Mouse (Mus musculus) liver, embryonic 14.5 days (tissue): ENCODE results near the gene Atf4. TPM values are rescaled to one million over a fixed set of nuclear protein-coding genes. Genes with fewer than 3 reads are reported as not detected.

Experiments used
- ATAC-seq: fragments of 200-750 bp; cut with Nextera tagmentation; 2 replicates; pipeline ENCODE4 v1.8.0; 2017; ENCODE audit warnings: moderate number of reproducible peaks, mild to moderate bottlenecking, moderate library complexity; ENCODE audit not compliant: insufficient read depth
- DNase-seq, 3 experiments: peaks; one replicate each; pipeline ENCODE4 v3.0.0-alpha.2; 2012 to 2013; ENCODE audit warnings: low read depth in 3 of 3, low spot score in 3 of 3
- H3K27ac ChIP-seq: fragments of 300-500 bp; sonication (generic); 2 replicates; pipeline ENCODE4 v1.5.1; 2014; ENCODE audit warnings: moderate library complexity, mild to moderate bottlenecking, control low read depth, inconsistent platforms
- H3K27me3 ChIP-seq: fragments of 300-500 bp; sonication (generic); 2 replicates; pipeline ENCODE4 v1.6.1; 2014; ENCODE audit warnings: mild to moderate bottlenecking, low read length, moderate library complexity; ENCODE audit not compliant: control insufficient read depth, insufficient read depth
- H3K36me3 ChIP-seq: fragments of 300-500 bp; sonication (generic); replicated peaks from 2 replicates; pipeline ENCODE4 v1.6.1; 2014; ENCODE audit warnings: low read depth; ENCODE audit not compliant: control insufficient read depth, insufficient read depth
- H3K4me1 ChIP-seq, 2 experiments: fragments of 200-500 bp in 1 of 2; fragments of 300-500 bp in 1 of 2; sonication (generic) in 1 of 2; replicated peaks; 2 replicates each; pipeline ENCODE4 v1.6.1; 2012 to 2014; ENCODE audit warnings: antibody characterized with exemption in 1 of 2, inconsistent platforms in 1 of 2, low read length in 1 of 2; ENCODE audit not compliant: control insufficient read depth in 2 of 2, insufficient read depth in 2 of 2
- H3K4me2 ChIP-seq: fragments of 300-500 bp; sonication (generic); 2 replicates; pipeline ENCODE4 v1.6.1; 2014; ENCODE audit warnings: low read depth, mild to moderate bottlenecking, control low read depth, moderate library complexity
- H3K4me3 ChIP-seq, 2 experiments: fragments of 200-500 bp in 1 of 2; fragments of 300-500 bp in 1 of 2; sonication (generic) in 1 of 2; 2 replicates each; pipeline ENCODE4 v1.5.1; 2012 to 2014; ENCODE audit warnings: low read depth in 2 of 2, low read length in 2 of 2, mild to moderate bottlenecking in 2 of 2, control low read depth in 1 of 2, inconsistent platforms in 1 of 2, moderate library complexity in 1 of 2; ENCODE audit not compliant: insufficient read depth in 1 of 2
- H3K9ac ChIP-seq: fragments of 300-500 bp; sonication (generic); replicated peaks from 2 replicates; pipeline ENCODE4 v1.6.1; 2014; ENCODE audit warnings: mild to moderate bottlenecking, control low read depth, moderate library complexity
- H3K9me3 ChIP-seq: fragments of 300-500 bp; sonication (generic); 2 replicates; pipeline ENCODE4 v1.6.1; 2016; ENCODE audit warnings: low read length, mixed read lengths; ENCODE audit not compliant: control insufficient read depth
- CTCF ChIP-seq: IDR thresholded peaks from 2 replicates; pipeline ENCODE4 v1.5.1; 2016; ENCODE audit warnings: antibody characterized with exemption, low read depth, control low read depth
- EP300 ChIP-seq: IDR thresholded peaks from 2 replicates; pipeline ENCODE4 v1.6.1; 2016; ENCODE audit warnings: antibody characterized with exemption, low read depth
- WGBS: fragments of 180-500 bp; shearing (Covaris S2); extraction: QIAGEN DNeasy Blood & Tissue Kit; methylation state at CpG from one replicate; pipeline ENCODE4 v1.1.7; 2014; ENCODE audit not compliant: insufficient replicate concordance; 5-methylcytosine and 5-hydroxymethylcytosine counted together
- polyA plus RNA-seq, 2 experiments: library from polyadenylated mRNA; depleted of rRNA in 1 of 2; stranded (reverse) in 1 of 2; unstranded in 1 of 2; fragments of >200 nt; fragmentation: Nextera tagmentation in 1 of 2; extraction: Ambion mirVana in 1 of 2; gene quantifications; 2 replicates each; pipeline versions ENCODE4 v1.2.1 to v1.2.3; 2012 to 2014

Atf4 gene
- polyA plus RNA-seq, 2 experiments: 108 to 246 TPM

GRCm38 (mm10) chr15:80280646-80281045, 25.7 kb downstream of the Atf4 start:
- H3K9me3 ChIP-seq: no peaks in the 10 kb centered on the region
- DNase-seq: peak in 1 of 3 experiments; percentile 30

GRCm38 (mm10) chr15:80286851-80287415, 31.9 kb downstream of the Atf4 start, which contains the start of gene Cacna1i:
Gene Cacna1i (plus strand): TSS chr15:80287238.
- H3K9ac ChIP-seq: no peak within 1 kb of the TSS
- peaks cover 46% of the 10 kb centered on the region for H3K27me3 ChIP-seq
- WGBS: 3% methylated on average over 48 of the region's 50 CpGs
- TF ChIP-seq EP300: no peak
- TF ChIP-seq CTCF: no peak
- no peaks in the 10 kb centered on the region for H3K9me3 ChIP-seq
- no peak for ATAC-seq
- DNase-seq: no peak
- H3K27ac ChIP-seq: no peak within 1 kb of the TSS
- no peaks in the 10 kb centered on the region for H3K36me3 ChIP-seq
- no peak within 1 kb of the TSS for H3K4me3 ChIP-seq
- H3K4me1 ChIP-seq: no peaks in the 10 kb centered on the region
- no peak within 1 kb of the TSS for H3K4me2 ChIP-seq

More at GRCm38 (mm10) chr15:80280646-80281045, 25.7 kb downstream of the Atf4 start:
- no peaks in the 10 kb centered on the region for H3K36me3 ChIP-seq
- no peak overlapping the region for H3K4me2 ChIP-seq
- TF ChIP-seq CTCF (peak; percentile 87), EP300 (no peak)
- WGBS: 15% methylated on average over 6 of the region's 6 CpGs
- peaks cover 9% of the 10 kb centered on the region for H3K27me3 ChIP-seq
- H3K27ac ChIP-seq: no peak overlapping the region
- no peak overlapping the region for H3K9ac ChIP-seq
- no peak overlapping the region for H3K4me3 ChIP-seq
- ATAC-seq: no peak
- no peaks in the 10 kb centered on the region for H3K4me1 ChIP-seq

GRCm38 (mm10) chr15:80288036-80288435, 33.1 kb downstream of the Atf4 start:
- no peak overlapping the region for H3K4me3 ChIP-seq
- H3K9me3 ChIP-seq: no peaks in the 10 kb centered on the region
- 6% methylated on average over 23 of the region's 23 CpGs for WGBS
- H3K27me3 ChIP-seq: peaks cover 46% of the 10 kb centered on the region
- no peak overlapping the region for H3K27ac ChIP-seq
- TF ChIP-seq CTCF (no peak), EP300 (no peak)
- no peak overlapping the region for H3K9ac ChIP-seq
- no peak for ATAC-seq
- no peaks in the 10 kb centered on the region for H3K4me1 ChIP-seq
- DNase-seq: no peak
- H3K4me2 ChIP-seq: no peak overlapping the region
- H3K36me3 ChIP-seq: no peaks in the 10 kb centered on the region

- DNase-seq (peak; percentile 47 to 61 (median 50)), ATAC-seq (no peak; the same call in 1 of the 2 replicates)
- no peaks in the 10 kb centered on the region for H3K9me3 ChIP-seq
- H3K9ac ChIP-seq: no peak overlapping the region
- no peak overlapping the region for H3K4me3 ChIP-seq
- no peaks in the 10 kb centered on the region for H3K36me3 ChIP-seq
- H3K27me3 ChIP-seq: peaks cover 46% of the 10 kb centered on the region
- no peak overlapping the region for H3K4me2 ChIP-seq
- H3K27ac ChIP-seq: no peak overlapping the region
- WGBS: 6% methylated on average over 10 of the region's 10 CpGs
- no peaks in the 10 kb centered on the region for H3K4me1 ChIP-seq
- TF ChIP-seq EP300 (no peak), CTCF (peak; percentile 79)
Observed at GRCm38 (mm10) chr15:80289436-80289835, 34.5 kb downstream of the Atf4 start.

GRCm38 (mm10) chr15:80297146-80297545, 42.2 kb downstream of the Atf4 start:
- no peak for TF ChIP-seq EP300
- peak; percentile 44 for TF ChIP-seq CTCF
- 85% methylated on average over 1 of the region's 1 CpGs for WGBS
- no peak overlapping the region for H3K27ac ChIP-seq
- H3K36me3 ChIP-seq: no peaks in the 10 kb centered on the region
- DNase-seq (no peak), ATAC-seq (no peak)
- H3K9me3 ChIP-seq: peaks cover 2% of the 10 kb centered on the region; the same call in 1 of the 2 replicates
- no peak overlapping the region for H3K4me3 ChIP-seq
- no peak overlapping the region for H3K4me2 ChIP-seq
- H3K4me1 ChIP-seq: no peaks in the 10 kb centered on the region
- H3K9ac ChIP-seq: no peak overlapping the region
- no peaks in the 10 kb centered on the region for H3K27me3 ChIP-seq
